Mouse (Mus musculus) liver, adult 10 weeks (tissue): ENCODE measurements around the gene Gm9125. TPM values are rescaled to one million over a fixed set of nuclear protein-coding genes. Genes with fewer than 3 reads are reported as not detected.

ENCODE experiments used
- polyA plus RNA-seq: library from polyadenylated mRNA; stranded (reverse); fragments of 350-450 nt; fragmentation: Illumina TruSeq; extraction: RNeasy Lipid Tissue Mini Kit (QIAGEN cat#74804); gene quantifications from one replicate; pipeline ENCODE4 v1.2.3, GENCODE M21; 2014; ENCODE audit warnings: low read depth, low replicate concordance

The Gm9125 gene
- not detected for polyA plus RNA-seq

DNA sequence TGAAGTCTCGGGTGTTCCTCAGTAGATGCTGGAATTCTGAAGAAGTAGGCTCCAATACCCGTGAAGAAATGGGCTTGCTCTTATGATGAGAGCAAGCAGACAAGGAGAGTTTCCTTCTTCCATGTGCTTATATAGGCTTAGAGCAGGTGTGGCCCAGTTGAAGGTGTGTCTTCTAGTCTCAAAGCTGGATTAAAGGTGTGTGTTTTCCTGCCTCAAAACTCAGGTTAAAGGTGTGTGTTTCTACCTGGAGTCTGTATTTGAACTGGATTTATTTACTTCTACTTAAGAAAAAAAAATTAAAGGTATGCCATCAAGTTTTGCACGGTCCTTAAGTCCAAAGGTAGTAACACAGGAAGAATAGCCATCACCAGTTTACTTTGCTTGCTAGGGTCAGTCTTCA lies at the start of gene Gm9125:
TSS of gene Gm9125 (minus strand) at position 101 of the 400 bp plus-strand sequence.

GRCm38 (mm10) chr3:94072544-94072943 lies 17.9 kb upstream of the Gm9125 start, which contains the start of gene Gm10697:
Gene Gm10697, minus strand, starts transcription at chr3:94072644.

Other genes with a start within 250 kb of the Gm9125 start
- gene Tdpoz3, start 228.9 kb downstream of the Gm9125 start, polyA plus RNA-seq, result not detected
- not detected for gene Gm9117, start 111.3 kb downstream of the Gm9125 start, polyA plus RNA-seq
- not detected for gene Tdpoz5, start 93.6 kb downstream of the Gm9125 start, polyA plus RNA-seq
- gene Gm10697, start 17.8 kb upstream of the Gm9125 start, polyA plus RNA-seq, result not detected
- not detected for gene Gm10696, start 123.3 kb upstream of the Gm9125 start, polyA plus RNA-seq
- not detected for gene Gm5286, start 141.8 kb upstream of the Gm9125 start, polyA plus RNA-seq
- gene Gm4778, start 209.2 kb upstream of the Gm9125 start, polyA plus RNA-seq, result not detected